Mouse (Mus musculus) brain, embryonic 14.5 days (tissue): Measurements from ENCODE around the gene Rims1.

Experiments used
- CTCF ChIP-seq: fragments of 200-500 bp; IDR thresholded peaks from 2 replicates; pipeline ENCODE4 v1.5.1; 2012; ENCODE audit warnings: inconsistent platforms, mild to moderate bottlenecking, moderate library complexity, borderline replicate concordance; ENCODE audit not compliant: insufficient read depth, insufficient read length; ENCODE audit errors: extremely low read depth
- POLR2A ChIP-seq: fragments of 200-500 bp; IDR thresholded peaks from 2 replicates; pipeline ENCODE4 v1.6.1; 2012; ENCODE audit warnings: mild to moderate bottlenecking, inconsistent platforms, borderline replicate concordance; ENCODE audit not compliant: poor library complexity, insufficient read depth, insufficient read length, severe bottlenecking; ENCODE audit errors: extremely low read depth

DNA sequence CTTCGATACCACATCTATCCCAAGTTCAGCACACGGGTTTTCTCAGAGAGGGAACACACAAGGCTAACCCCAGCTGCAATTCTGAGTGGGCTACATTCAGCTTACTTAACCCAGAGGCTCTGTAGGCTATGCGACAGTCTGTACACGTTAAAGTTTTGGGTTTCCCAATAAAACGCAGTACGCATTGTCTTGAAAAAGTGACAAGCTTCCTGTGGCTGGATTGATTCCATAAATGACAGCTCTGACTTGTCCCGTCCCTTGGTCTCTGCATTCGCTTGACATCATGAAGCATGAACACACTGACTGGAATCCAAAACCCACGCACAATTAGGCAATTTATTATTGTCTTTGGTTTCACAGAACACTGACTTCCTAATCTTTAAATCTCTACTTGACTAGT lies 294.2 kb downstream of the Rims1 start:
- TF ChIP-seq CTCF: no peak
- TF ChIP-seq POLR2A: no peak
